Mouse (Mus musculus) embryonic facial prominence, embryonic 15.5 days (tissue): ENCODE results near the gene Secisbp2. TPM values are rescaled to one million over a fixed set of nuclear protein-coding genes. Genes with fewer than 3 reads are reported as not detected.

Experiments used
- ATAC-seq: fragments of 200-750 bp; cut with Nextera tagmentation; 2 replicates; pipeline ENCODE4 v1.8.0; 2017; ENCODE audit warnings: low read depth, moderate TSS enrichment; ENCODE audit not compliant: insufficient number of reproducible peaks, low FRiP score, low TSS enrichment
- H3K27ac ChIP-seq: fragments of 300-500 bp; sonication (generic); replicated peaks from 2 replicates; pipeline ENCODE4 v1.5.1; 2015; ENCODE audit warnings: mild to moderate bottlenecking, inconsistent platforms
- H3K27me3 ChIP-seq: fragments of 300-500 bp; sonication (generic); 2 replicates; pipeline ENCODE4 v1.6.1; 2015; ENCODE audit warnings: inconsistent platforms
- H3K36me3 ChIP-seq: fragments of 300-500 bp; sonication (generic); 2 replicates; pipeline ENCODE4 v1.6.1; 2015; ENCODE audit warnings: mild to moderate bottlenecking, inconsistent platforms
- H3K4me1 ChIP-seq: fragments of 300-500 bp; sonication (generic); 2 replicates; pipeline ENCODE4 v1.6.1; 2015; ENCODE audit warnings: inconsistent platforms
- H3K4me2 ChIP-seq: fragments of 300-500 bp; sonication (generic); replicated peaks from 2 replicates; pipeline ENCODE4 v1.6.1; 2015; ENCODE audit warnings: mild to moderate bottlenecking, inconsistent platforms
- H3K4me3 ChIP-seq: fragments of 300-500 bp; sonication (generic); replicated peaks from 2 replicates; pipeline ENCODE4 v1.5.1; 2015; ENCODE audit warnings: mild to moderate bottlenecking, inconsistent platforms
- H3K9ac ChIP-seq: fragments of 300-500 bp; sonication (generic); 2 replicates; pipeline ENCODE4 v1.6.1; 2015; ENCODE audit warnings: inconsistent platforms
- H3K9me3 ChIP-seq: fragments of 300-500 bp; sonication (generic); replicated peaks from 2 replicates; pipeline ENCODE4 v1.6.1; 2016; ENCODE audit warnings: inconsistent platforms
- WGBS: fragments of 180-500 bp; shearing (Covaris S2); methylation state at CpG from one replicate; pipeline ENCODE4 v1.1.7; 2015; 5-methylcytosine and 5-hydroxymethylcytosine counted together
- polyA plus RNA-seq: library from polyadenylated mRNA; unstranded; fragments of >200 nt; fragmentation: Nextera tagmentation; extraction: Ambion mirVana; gene quantifications from 2 replicates; pipeline ENCODE4 v1.2.1, GENCODE M21; 2015

Gene Secisbp2
- polyA plus RNA-seq, 1 experiment from 2014 or later: 31.6 TPM

GRCm38 (mm10) chr13:51719256-51719655, 67.8 kb downstream of the Secisbp2 start:
- H3K27ac ChIP-seq: no peak overlapping the region
- no peak overlapping the region for H3K9ac ChIP-seq
- H3K27me3 ChIP-seq: no peaks in the 10 kb centered on the region
- H3K9me3 ChIP-seq: no peaks in the 10 kb centered on the region
- no peaks in the 10 kb centered on the region for H3K4me1 ChIP-seq
- no peak overlapping the region for H3K4me2 ChIP-seq
- whole genome bisulfite sequencing: 84% methylated on average over 3 of the region's 3 CpGs
- no peak for ATAC-seq
- no peak overlapping the region for H3K4me3 ChIP-seq
- H3K36me3 ChIP-seq: peaks cover 5% of the 10 kb centered on the region; the same call in 1 of the 2 replicates

- Histone ChIP-seq H3K27me3 (no peaks in the 10 kb centered on the region), H3K4me3 (no peak overlapping the region), H3K27ac (no peak overlapping the region), H3K4me2 (no peak overlapping the region), H3K9me3 (no peaks in the 10 kb centered on the region), H3K4me1 (0 out of 2 replicates have a peak, but pooled peaks cover 3% of the 10 kb centered on the region), H3K36me3 (peaks cover 5% of the 10 kb centered on the region; the same call in 1 of the 2 replicates), H3K9ac (no peak overlapping the region)
- 91% methylated on average over 4 of the region's 4 CpGs for WGBS
- no peak for ATAC-seq
Measured at GRCm38 (mm10) chr13:51720556-51720955, 69.1 kb downstream of the Secisbp2 start.

- Histone ChIP-seq H3K4me2 (no peak overlapping the region), H3K27me3 (no peaks in the 10 kb centered on the region), H3K9ac (no peak overlapping the region), H3K36me3 (peaks cover 2% of the 10 kb centered on the region; the same call in 1 of the 2 replicates), H3K9me3 (no peaks in the 10 kb centered on the region), H3K27ac (no peak overlapping the region), H3K4me1 (peaks cover 11% of the 10 kb centered on the region), H3K4me3 (no peak overlapping the region)
- ATAC-seq: no peak
- 58% methylated on average over 5 of the region's 5 CpGs for WGBS
Measured at GRCm38 (mm10) chr13:51723114-51723513, 71.6 kb downstream of the Secisbp2 start.

GRCm38 (mm10) chr13:51724566-51724965, 73.1 kb downstream of the Secisbp2 start:
- Histone ChIP-seq H3K9me3 (no peaks in the 10 kb centered on the region), H3K4me3 (no peak overlapping the region), H3K27me3 (no peaks in the 10 kb centered on the region), H3K9ac (no peak overlapping the region), H3K27ac (no peak overlapping the region), H3K4me2 (no peak overlapping the region), H3K36me3 (no peaks in the 10 kb centered on the region; the same call in 1 of the 2 replicates), H3K4me1 (peaks cover 14% of the 10 kb centered on the region)
- ATAC-seq: no peak
- 73% methylated on average over 6 of the region's 6 CpGs for whole genome bisulfite sequencing

GRCm38 (mm10) chr13:51725446-51725845, 73.9 kb downstream of the Secisbp2 start:
- Histone ChIP-seq H3K9ac (no peak overlapping the region), H3K4me3 (no peak overlapping the region), H3K4me1 (peaks cover 22% of the 10 kb centered on the region), H3K4me2 (no peak overlapping the region), H3K27ac (no peak overlapping the region), H3K9me3 (no peaks in the 10 kb centered on the region), H3K36me3 (no peaks in the 10 kb centered on the region; the same call in 1 of the 2 replicates), H3K27me3 (no peaks in the 10 kb centered on the region)
- 73% methylated on average over 7 of the region's 7 CpGs for WGBS
- ATAC-seq: no peak

- H3K27me3 ChIP-seq: no peaks in the 10 kb centered on the region
- H3K4me3 ChIP-seq: no peak overlapping the region
- H3K27ac ChIP-seq: no peak overlapping the region
- 29% methylated on average over 8 of the region's 8 CpGs for WGBS
- H3K4me1 ChIP-seq: peaks cover 24% of the 10 kb centered on the region
- no peaks in the 10 kb centered on the region for H3K9me3 ChIP-seq
- ATAC-seq: 0 out of 2 replicates have a peak, but pooled peaks have one; percentile 24
- no peaks in the 10 kb centered on the region; the same call in 1 of the 2 replicates for H3K36me3 ChIP-seq
- H3K4me2 ChIP-seq: no peak overlapping the region
- H3K9ac ChIP-seq: no peak overlapping the region
Measured at GRCm38 (mm10) chr13:51725926-51726574, 74.6 kb downstream of the Secisbp2 start.

- Histone ChIP-seq H3K4me1 (peaks cover 24% of the 10 kb centered on the region), H3K9ac (no peak overlapping the region), H3K36me3 (no peaks in the 10 kb centered on the region), H3K4me2 (no peak overlapping the region), H3K4me3 (no peak overlapping the region), H3K9me3 (no peaks in the 10 kb centered on the region), H3K27me3 (no peaks in the 10 kb centered on the region), H3K27ac (no peak overlapping the region)
- WGBS: 39% methylated on average over 6 of the region's 7 CpGs
- ATAC-seq: no peak
Measured at GRCm38 (mm10) chr13:51727364-51727763, 75.9 kb downstream of the Secisbp2 start.

- H3K9me3 ChIP-seq: no peaks in the 10 kb centered on the region
- H3K27me3 ChIP-seq: no peaks in the 10 kb centered on the region
- ATAC-seq: peak; percentile 36; the same call in 1 of the 2 replicates
- H3K27ac ChIP-seq: 0 out of 2 replicates have a peak overlapping the region, but pooled peaks have one; percentile 44
- WGBS: 7% methylated on average over 4 of the region's 4 CpGs
- no peak overlapping the region for H3K4me3 ChIP-seq
- peaks cover 24% of the 10 kb centered on the region for H3K4me1 ChIP-seq
- H3K9ac ChIP-seq: no peak overlapping the region
- no peak overlapping the region for H3K4me2 ChIP-seq
- no peaks in the 10 kb centered on the region for H3K36me3 ChIP-seq
Measured at GRCm38 (mm10) chr13:51729887-51730361, 78.4 kb downstream of the Secisbp2 start.

- no peak for ATAC-seq
- no peak overlapping the region for H3K9ac ChIP-seq
Measured at GRCm38 (mm10) chr13:51731474-51731873, 80.0 kb downstream of the Secisbp2 start.

GRCm38 (mm10) chr13:51732097-51732664, 80.7 kb downstream of the Secisbp2 start:
- no peaks in the 10 kb centered on the region for H3K27me3 ChIP-seq
- ATAC-seq: no peak
- H3K4me1 ChIP-seq: peaks cover 23% of the 10 kb centered on the region
- no peak overlapping the region for H3K27ac ChIP-seq
- no peak overlapping the region for H3K9ac ChIP-seq
- no peaks in the 10 kb centered on the region for H3K9me3 ChIP-seq
- no peaks in the 10 kb centered on the region for H3K36me3 ChIP-seq
- no peak overlapping the region for H3K4me2 ChIP-seq
- H3K4me3 ChIP-seq: no peak overlapping the region
- WGBS: 72% methylated on average over 14 of the region's 14 CpGs

More at GRCm38 (mm10) chr13:51731474-51731873, 80.0 kb downstream of the Secisbp2 start:
- H3K4me1 ChIP-seq: peaks cover 20% of the 10 kb centered on the region
- 94% methylated on average over 7 of the region's 7 CpGs for WGBS
- H3K9me3 ChIP-seq: no peaks in the 10 kb centered on the region
- H3K36me3 ChIP-seq: no peaks in the 10 kb centered on the region
- no peaks in the 10 kb centered on the region for H3K27me3 ChIP-seq
- H3K4me2 ChIP-seq: no peak overlapping the region
- no peak overlapping the region for H3K4me3 ChIP-seq
- no peak overlapping the region for H3K27ac ChIP-seq
